Mouse (Mus musculus) right cerebral cortex, adult 18-20 months (tissue): ENCODE results near the gene Fbxo3.
A peak's percentile ranks its signal among the peaks of the same experiment; 100 is the strongest.
"Not testable (repeated sequence)": the region's sequence is repeated elsewhere in the genome, so short reads cannot be mapped to it uniquely, and the experiment has no call there.

Source experiments
- DNase-seq: peaks from one replicate; pipeline ENCODE4 v3.0.0; 2022; ENCODE audit warnings: mixed read lengths

Fbxo3 gene

GRCm38 (mm10) chr2:104038236-104038635 lies 10.7 kb downstream of the Fbxo3 start:
- DNase-seq, result no peak

- no peak for DNase-seq
Observed at GRCm38 (mm10) chr2:104041632-104042031, 14.1 kb downstream of the Fbxo3 start.

GRCm38 (mm10) chr2:104042766-104043165 lies 15.2 kb downstream of the Fbxo3 start:
- no peak for DNase-seq

GRCm38 (mm10) chr2:104043624-104044478 lies 16.3 kb downstream of the Fbxo3 start:
- no peak for DNase-seq

GRCm38 (mm10) chr2:104044479-104045080 lies 17.1 kb downstream of the Fbxo3 start:
- DNase-seq, result no peak

- no peak for DNase-seq
Observed at GRCm38 (mm10) chr2:104058381-104058780, 30.9 kb downstream of the Fbxo3 start.

GRCm38 (mm10) chr2:104058954-104059353 lies 31.4 kb downstream of the Fbxo3 start:
- DNase-seq, result no peak

GRCm38 (mm10) chr2:104059786-104060185 lies 32.3 kb downstream of the Fbxo3 start:
- DNase-seq, result peak; percentile 75

GRCm38 (mm10) chr2:104060996-104061395 lies 33.5 kb downstream of the Fbxo3 start:
- no peak for DNase-seq

GRCm38 (mm10) chr2:104062665-104063064 lies 35.1 kb downstream of the Fbxo3 start:
- DNase-seq, result no peak

- no peak for DNase-seq
Observed at GRCm38 (mm10) chr2:104064152-104064551, 36.6 kb downstream of the Fbxo3 start.

- DNase-seq, result not testable (repeated sequence)
Observed at GRCm38 (mm10) chr2:104065526-104065925, 38.0 kb downstream of the Fbxo3 start, which contains the start of gene Gm10912. TSS of gene Gm10912 (plus strand) at chr2:104065826.

GRCm38 (mm10) chr2:104068450-104068849 lies 40.9 kb downstream of the Fbxo3 start, which contains the start of gene Gm10799:
TSS of gene Gm10799 (minus strand) at chr2:104068550.
- not testable (repeated sequence) for DNase-seq

GRCm38 (mm10) chr2:104069704-104070185 lies 42.2 kb downstream of the Fbxo3 start, which contains the start of gene Cd59b:
TSS of gene Cd59b (plus strand) at chr2:104069849.
- no peak for DNase-seq

- not testable (repeated sequence) for DNase-seq
Observed at GRCm38 (mm10) chr2:104078285-104078684, 50.8 kb downstream of the Fbxo3 start.

- not testable (repeated sequence) for DNase-seq
Observed at GRCm38 (mm10) chr2:104081436-104082050, 54.0 kb downstream of the Fbxo3 start.

GRCm38 (mm10) chr2:104082474-104082873 lies 55.0 kb downstream of the Fbxo3 start:
- DNase-seq, result no peak

- not testable (repeated sequence) for DNase-seq
Observed at GRCm38 (mm10) chr2:104084027-104084426, 56.5 kb downstream of the Fbxo3 start.

- DNase-seq, result not testable (repeated sequence)
Observed at GRCm38 (mm10) chr2:104087562-104087961, 60.0 kb downstream of the Fbxo3 start.

- DNase-seq, result no peak
Observed at GRCm38 (mm10) chr2:104093305-104093704, 65.8 kb downstream of the Fbxo3 start.

GRCm38 (mm10) chr2:104095741-104096213 lies 68.3 kb downstream of the Fbxo3 start, which contains the start of gene Cd59a:
TSS of gene Cd59a (plus strand) at chr2:104095801.
- peak; percentile 54 for DNase-seq

- DNase-seq, result no peak
Observed at GRCm38 (mm10) chr2:104096256-104096655, 68.7 kb downstream of the Fbxo3 start.

- DNase-seq, result not testable (repeated sequence)
Observed at GRCm38 (mm10) chr2:104096796-104097195, 69.3 kb downstream of the Fbxo3 start.
